Mouse (Mus musculus) brain, embryonic 14.5 days (tissue): ENCODE data around the gene Smim7.

Experiments used
- CTCF ChIP-seq: fragments of 200-500 bp; IDR thresholded peaks from 2 replicates; pipeline ENCODE4 v1.5.1; 2012; ENCODE audit warnings: inconsistent platforms, mild to moderate bottlenecking, moderate library complexity, borderline replicate concordance; ENCODE audit not compliant: insufficient read depth, insufficient read length; ENCODE audit errors: extremely low read depth
- POLR2A ChIP-seq: fragments of 200-500 bp; IDR thresholded peaks from 2 replicates; pipeline ENCODE4 v1.6.1; 2012; ENCODE audit warnings: mild to moderate bottlenecking, inconsistent platforms, borderline replicate concordance; ENCODE audit not compliant: poor library complexity, insufficient read depth, insufficient read length, severe bottlenecking; ENCODE audit errors: extremely low read depth

- TF ChIP-seq POLR2A: no peak
- TF ChIP-seq CTCF: peak; percentile 49; the same call in 1 of the 2 replicates
Observed at GRCm38 (mm10) chr8:72590198-72590597, 19.3 kb upstream of the Smim7 start.
